Mouse (Mus musculus) urinary bladder, adult 2 months (tissue): Measurements from ENCODE around the gene Tril. TPM values are rescaled to one million over a fixed set of nuclear protein-coding genes. Genes with fewer than 3 reads are reported as not detected.
A peak's percentile ranks its signal among the peaks of the same experiment; 100 is the strongest.

Source experiments
- DNase-seq: peaks from one replicate; pipeline ENCODE4 v3.0.0; 2022; ENCODE audit warnings: low spot score
- polyA plus RNA-seq: library from polyadenylated mRNA; depleted of rRNA; stranded (reverse); fragments of >200 nt; gene quantifications from 2 replicates; pipeline ENCODE4 v1.2.3, GENCODE M21; 2012; rRNA removed

Gene Tril
- 8.7 and 12.6 TPM in 2 replicates for polyA plus RNA-seq

GRCm38 (mm10) chr6:53820486-53820985 is at the start of gene Tril:
Tril (minus strand) TSS chr6:53820830.
- DNase-seq = peak; percentile 74

DNA sequence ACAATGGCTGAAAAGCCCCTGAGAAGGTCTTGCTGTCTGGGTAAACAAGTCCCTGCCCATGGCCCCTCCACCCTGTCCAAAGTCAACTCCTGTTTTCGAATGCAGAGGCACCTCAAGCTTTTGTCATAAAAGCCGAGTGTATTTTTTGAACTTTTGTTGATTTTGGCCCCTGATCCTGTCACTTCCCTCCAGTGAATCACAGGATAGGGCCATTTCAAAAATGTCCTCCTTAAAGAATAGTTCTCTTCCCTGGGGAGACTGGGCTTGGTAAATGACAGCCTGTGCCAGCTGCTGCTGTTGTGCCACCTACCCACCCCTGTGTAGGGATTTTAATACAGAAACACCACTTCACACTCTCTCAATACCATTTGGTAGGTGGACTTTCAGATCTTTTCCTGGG is 42.4 kb upstream of the Tril start:
- no peak for DNase-seq

DNA sequence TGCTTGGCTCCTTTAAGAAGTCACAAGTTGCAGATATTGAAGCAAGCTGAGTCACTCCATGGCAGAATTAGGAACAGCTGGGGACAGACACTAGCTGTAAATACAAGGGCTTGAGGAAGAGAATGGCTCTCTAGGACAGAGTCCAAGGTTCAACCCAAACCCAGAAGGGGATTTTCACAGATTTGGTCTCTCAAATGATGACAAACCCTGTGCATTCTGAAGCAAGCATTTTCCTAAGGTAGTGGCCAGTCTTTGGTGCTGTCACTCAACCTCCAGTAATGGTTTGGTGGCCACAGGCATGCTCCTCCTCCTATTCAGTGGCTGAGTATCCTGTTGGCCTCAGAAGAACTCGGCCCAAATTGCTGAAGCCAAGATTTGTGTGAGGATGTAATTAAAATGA is 38.5 kb upstream of the Tril start:
- no peak for DNase-seq

- no peak for DNase-seq
These were observed 37.2 kb upstream of the Tril start for GRCm38 (mm10) chr6:53857822-53858221.

DNA sequence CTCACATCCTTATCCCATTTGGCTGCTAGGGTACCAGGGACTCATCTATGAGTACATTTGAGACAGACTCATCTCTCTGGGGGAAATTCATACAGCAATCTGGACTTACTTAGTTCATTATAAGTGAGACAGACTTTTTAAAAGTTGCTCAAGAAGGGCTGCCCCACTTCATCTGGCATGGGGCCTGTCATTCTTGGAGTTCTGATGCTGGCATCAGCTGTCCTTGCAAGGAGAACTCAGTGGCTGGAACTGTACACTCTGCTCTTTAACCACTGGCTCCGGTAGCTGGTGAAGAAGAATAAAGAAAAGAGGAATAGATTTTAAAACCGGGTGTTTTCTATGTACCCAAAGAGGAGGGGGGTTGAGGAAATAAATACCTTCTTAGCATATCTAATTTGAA is 36.1 kb upstream of the Tril start:
- no peak for DNase-seq

GRCm38 (mm10) chr6:53854971-53855856 is 34.6 kb upstream of the Tril start:
- no peak for DNase-seq

DNA sequence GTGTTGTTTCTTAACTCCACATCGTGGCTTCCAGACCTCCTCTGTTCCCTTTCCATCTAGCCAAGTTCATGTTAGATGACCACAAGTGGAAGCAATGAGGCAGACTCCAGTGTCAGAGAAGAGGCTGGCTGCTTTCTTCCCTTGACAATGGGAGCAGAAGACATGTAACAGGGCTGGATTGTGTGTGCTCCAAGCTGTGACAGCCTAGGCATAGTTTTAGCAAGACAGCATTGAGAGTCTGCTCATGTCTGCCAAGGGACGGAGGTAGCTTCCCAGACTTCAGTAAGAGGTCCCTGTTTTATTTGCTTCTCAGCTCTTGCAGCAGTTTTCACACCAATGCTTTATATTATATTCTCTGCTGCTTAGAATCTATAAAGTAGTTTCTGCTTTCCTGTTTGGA is 33.6 kb upstream of the Tril start:
- DNase-seq = no peak

DNA sequence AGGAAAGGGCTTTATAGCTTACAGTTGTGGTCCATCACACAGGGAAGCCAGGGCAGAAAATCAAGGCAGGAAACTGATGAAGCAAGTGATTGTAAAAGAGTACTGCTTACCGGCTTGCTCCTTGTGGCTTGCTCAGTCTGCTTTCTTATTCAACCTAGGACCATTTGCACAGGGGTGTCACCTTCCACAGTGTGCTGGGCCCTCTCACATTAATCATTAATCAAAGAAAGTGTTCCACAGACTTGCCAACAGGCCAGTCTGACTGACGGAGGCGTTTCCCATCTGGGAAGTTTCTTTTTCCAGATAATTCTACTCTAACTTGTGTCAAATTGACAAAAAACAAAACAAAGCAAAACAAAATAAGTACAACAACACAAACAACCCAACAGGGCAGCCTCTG is 32.9 kb upstream of the Tril start:
- DNase-seq = no peak

DNA sequence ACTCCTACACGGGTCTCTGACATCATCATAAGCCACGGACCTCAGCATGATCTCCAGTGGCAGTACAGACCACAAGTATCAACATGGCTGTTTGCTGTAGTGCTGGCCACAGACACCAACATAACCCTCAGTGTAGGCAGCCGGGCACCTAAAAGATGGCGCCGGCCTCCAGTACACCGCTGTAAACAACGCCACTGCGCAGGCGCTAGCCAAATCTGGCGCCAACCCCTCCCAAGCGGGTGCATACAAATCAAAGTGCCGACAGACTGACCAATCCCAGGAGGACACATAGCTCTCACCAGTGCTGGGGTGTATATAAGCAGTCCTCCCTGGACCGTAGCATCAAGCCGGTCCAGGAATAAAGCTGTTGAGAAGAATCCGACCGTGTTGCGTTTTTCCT is 24.0 kb upstream of the Tril start:
- no peak for DNase-seq

- no peak for DNase-seq
These were observed 4.6 kb upstream of the Tril start for GRCm38 (mm10) chr6:53825213-53825612.

- DNase-seq = no peak
These were observed 441 bp upstream of the Tril start for GRCm38 (mm10) chr6:53821041-53821501.

GRCm38 (mm10) chr6:53819761-53820485 is 707 bp downstream of the Tril start:
- peak; percentile 48 for DNase-seq

DNA sequence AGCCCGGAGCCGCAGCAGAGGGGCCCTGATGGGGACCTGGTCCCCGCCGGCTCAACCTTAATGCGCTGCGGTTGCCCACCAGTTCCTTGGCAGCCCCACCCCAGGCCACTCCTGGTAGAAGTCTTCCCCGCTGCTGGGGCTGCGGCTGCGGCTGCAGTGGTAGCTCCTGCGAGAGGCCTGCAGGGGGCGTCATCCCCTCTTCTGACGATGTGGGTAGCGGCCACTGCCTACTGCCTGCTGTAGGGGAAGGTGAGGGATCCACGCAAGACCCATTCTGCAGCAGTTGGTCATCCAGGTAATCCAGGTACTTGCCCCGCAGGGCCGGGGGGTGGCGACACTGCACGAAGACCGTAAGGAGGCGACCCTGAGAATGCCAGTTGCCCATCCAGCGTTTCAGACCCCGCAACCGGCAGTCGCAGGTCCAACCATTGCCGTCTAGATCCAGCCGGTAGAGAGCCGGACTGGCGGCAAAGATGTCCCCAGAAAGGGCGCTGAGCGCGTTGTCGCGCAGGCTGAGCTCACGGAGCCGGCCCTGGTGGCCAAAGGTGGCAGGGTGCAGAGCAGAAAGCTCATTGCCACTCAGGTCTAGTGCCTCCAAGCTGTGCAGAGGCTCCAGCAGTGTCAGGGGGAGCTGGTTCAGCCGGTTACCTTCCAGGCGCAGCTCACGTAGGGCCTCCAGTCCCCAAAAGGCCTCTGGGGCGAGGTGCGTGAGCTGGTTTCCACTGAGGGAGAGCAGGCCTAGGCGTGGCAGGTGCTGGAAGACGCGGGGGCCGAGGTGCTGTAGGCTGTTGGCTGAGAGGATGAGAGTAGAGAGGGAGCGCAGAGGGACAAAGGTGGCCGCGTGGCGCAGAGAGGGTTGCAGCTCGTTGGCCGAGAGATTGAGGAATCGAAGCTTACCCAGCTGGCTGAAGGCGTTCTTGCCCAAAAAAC is 1.6 kb downstream of the Tril start:
- peak; percentile 60 for DNase-seq

DNA sequence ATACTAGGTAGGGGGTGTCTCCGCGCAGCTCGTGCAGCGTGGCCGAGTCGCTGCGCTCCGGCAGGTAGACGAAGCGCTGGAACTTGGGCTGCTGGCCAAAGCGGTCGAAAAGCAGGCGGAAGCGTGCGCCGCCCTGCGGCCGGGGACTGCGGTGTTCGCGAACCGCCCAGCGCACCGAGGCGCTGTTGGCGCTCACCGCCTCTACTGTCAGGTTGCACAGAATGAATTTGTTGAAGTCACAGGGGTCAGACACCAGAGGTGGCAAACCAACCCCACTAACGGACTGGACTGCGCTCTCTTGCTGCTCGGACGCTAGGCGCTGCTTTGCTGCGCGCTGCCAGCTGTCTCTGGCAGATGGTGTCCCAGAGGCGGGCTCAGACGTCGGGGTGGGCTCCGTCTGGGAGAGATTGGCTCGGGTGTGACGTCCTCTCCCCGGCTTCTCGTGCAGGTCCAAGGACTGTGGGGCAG is 2.3 kb downstream of the Tril start:
- peak; percentile 76 for DNase-seq

DNA sequence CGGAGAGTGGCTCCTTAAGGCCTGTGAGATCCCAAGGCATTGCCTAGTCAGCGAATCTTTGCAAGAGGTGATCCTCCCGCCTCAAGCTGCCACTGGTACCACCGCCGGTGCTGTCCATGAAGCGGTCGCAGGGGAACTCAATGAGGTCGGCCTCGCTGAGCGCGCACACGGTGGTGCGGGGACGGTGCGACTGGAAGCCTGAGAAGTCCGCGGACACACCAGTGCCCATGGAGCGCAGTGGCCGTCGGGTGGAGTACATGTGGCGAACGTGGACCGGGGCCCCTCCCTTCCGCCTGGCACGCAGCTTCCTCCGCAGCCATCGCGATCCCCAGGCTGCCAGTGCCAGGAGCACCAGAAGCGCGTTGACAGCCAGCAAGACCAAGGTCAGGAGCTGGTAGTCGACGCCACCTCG is 2.9 kb downstream of the Tril start:
- no peak for DNase-seq

DNA sequence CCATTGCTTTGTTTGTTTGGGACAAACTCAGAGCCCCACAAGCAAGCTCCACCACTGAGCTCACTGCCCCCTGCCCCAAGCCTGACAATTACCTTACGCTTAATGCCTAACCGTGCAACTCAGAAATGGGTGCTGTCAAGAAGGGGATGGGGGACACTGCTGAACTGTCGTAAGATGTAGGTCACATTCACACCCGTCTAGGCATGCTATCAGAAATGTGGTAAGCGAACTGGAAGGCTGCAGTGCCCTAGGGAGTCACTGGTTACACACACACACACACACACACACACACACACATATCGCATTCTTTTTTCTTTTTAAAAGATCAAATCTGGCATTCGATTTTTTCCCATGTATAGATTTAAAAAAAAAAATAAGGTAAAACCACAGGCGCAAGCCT is 4.0 kb downstream of the Tril start:
- DNase-seq = no peak

GRCm38 (mm10) chr6:53815691-53816090 is 4.9 kb downstream of the Tril start:
- DNase-seq = no peak

DNA sequence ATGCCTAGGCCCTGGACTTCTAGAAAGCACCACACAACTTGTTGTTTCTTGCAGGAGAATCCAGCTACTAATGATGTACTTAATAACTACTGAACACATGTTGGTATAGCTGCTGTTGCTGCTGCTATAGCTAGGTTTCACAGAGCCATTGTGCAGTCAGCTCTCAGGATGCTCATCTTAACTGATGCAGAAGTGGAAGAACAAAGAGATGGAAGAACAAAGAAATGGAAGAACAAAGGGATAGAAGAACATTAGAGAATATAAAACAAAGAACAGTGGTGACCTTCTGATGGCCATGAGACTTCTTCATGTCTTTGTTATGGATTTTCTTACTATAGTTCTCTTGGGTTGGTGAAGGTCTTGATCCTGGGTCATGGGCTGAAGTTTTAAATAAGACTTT is 6.4 kb downstream of the Tril start:
- DNase-seq = no peak

- DNase-seq = no peak
These were observed 8.4 kb downstream of the Tril start for GRCm38 (mm10) chr6:53812242-53812641.

DNA sequence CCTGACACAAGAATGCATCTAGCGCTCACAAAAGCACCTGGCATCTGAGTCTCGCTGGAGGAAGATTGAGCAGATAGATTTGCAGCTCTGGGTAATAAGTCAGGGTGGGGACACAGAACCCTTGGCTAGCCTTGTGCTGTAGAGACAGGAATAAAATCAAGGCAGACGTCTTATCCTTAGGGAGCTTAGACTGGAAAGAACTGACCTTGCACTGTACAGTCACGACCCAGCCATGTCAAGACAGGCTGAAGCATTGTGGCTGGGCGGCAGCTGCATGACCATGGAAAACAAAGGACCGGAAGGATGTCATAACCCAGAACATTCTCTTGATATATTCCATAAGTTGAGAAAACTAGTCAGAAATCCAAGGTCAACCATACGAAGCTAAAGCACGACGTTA is 11.8 kb downstream of the Tril start:
- no peak for DNase-seq

DNA sequence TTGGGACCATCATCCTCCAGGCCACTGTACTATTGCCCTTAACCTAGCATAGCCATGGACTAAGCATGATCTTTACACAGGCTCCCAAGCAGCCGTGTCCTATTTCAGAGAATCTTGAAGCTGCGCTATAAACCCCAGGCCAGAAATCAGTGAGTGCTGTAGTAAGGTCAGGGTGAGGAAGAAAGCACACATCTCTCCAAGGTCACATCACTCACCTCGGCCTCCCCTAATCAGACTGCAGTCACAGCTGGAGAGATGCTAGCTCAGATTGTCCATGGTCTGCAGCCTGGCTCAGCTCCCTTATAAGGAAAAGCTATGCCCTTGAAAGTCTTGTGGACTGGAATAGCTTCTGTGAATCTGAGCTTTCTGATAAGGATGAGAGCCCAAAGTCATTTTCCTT is 13.4 kb downstream of the Tril start:
- no peak for DNase-seq

DNA sequence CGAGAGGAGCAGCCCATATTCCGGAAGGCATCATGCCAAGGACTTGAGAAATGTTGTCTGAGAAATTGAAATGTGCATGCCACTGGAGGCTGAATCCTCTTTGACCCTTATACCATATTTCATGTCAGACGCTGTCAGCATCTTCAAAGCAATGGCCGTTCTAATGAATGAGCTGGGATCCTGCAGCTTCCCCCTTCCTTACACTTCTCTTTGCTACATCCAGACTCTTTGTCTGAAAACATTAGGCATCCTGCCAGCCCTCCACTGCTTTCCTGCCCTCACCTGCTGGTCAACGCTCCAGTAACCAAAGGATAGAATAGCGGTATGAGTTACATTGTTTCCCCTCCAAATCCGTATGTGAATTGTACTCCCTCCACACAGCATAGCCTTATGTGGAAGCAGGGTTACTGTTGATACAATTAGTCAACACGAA is 14.0 kb downstream of the Tril start:
- DNase-seq = no peak
